Mouse (Mus musculus): ENCODE measurements at regions not wholly inside any gene's neighbourhood (a gene's known extent, or its start where the extent isn't known, plus 50 kb on each side); places are given as distances from the start of the nearest gene placed in this dataset.

GRCm38 (mm10) chr1:44849366-44849951 is 298.1 kb downstream of the Gulp1 start:
- peak; percentile 27 for DNase-seq (ENCODE audit: low read depth, low spot score)

GRCm38 (mm10) chr1:44863390-44863789 is 312.1 kb downstream of the Gulp1 start:
- peak; percentile 79 for DNase-seq (ENCODE audit: low read depth, low spot score)

GRCm38 (mm10) chr1:44863818-44864217 is 312.5 kb downstream of the Gulp1 start:
- peak; percentile 46 for DNase-seq (ENCODE audit: low read depth, low spot score)

GRCm38 (mm10) chr1:44891611-44892010 is 340.3 kb downstream of the Gulp1 start:
- no peak for DNase-seq (ENCODE audit: low read depth, low spot score)

GRCm38 (mm10) chr1:44892378-44892777 is 341.1 kb downstream of the Gulp1 start:
- DNase-seq (ENCODE audit: low read depth, low spot score): no peak

Data from 3T3-L1 (cell line).